In genomic region chr8:12897815-12898214, GRCm38 (mm10) we compare ENCODE assay signal across 12 mouse cellular contexts. TPM values are rescaled to one million over a fixed set of nuclear protein-coding genes. Genes with fewer than 3 reads are reported as not detected.
DNase-seq lines count a peak whose midpoint lies in the region; ATAC-seq lines count a peak whose summit lies in the region.
"Had no signal": no experiment of that assay in that cellular context is flagged by ENCODE, and none has a peak within 500 bp of the region (broad histone marks: within the 10 kb centered on the region; RNA-seq: fewer than 3 reads in every experiment).

No protein-coding gene starts in this region.

- H3K4me1 ChIP-seq in hindbrain, embryonic 10.5 days (replicated peaks): peaks cover 48% of the 10 kb centered on the region
- H3K4me1 ChIP-seq in hindbrain, embryonic 11.5 days (replicated peaks; ENCODE audit: control insufficient read depth, insufficient read depth, low read length): no peaks in the 10 kb centered on the region
- peaks cover 6% of the 10 kb centered on the region; the same call in 1 of the 2 replicates for H3K4me1 ChIP-seq in intestine, embryonic 15.5 days (replicated peaks)
- peaks cover 6% of the 10 kb centered on the region for H3K4me1 ChIP-seq in neural tube, embryonic 15.5 days
- H3K4me1 ChIP-seq in forebrain, embryonic 13.5 days: peaks cover 5% of the 10 kb centered on the region; the same call in 1 of the 2 replicates
- H3K4me1 ChIP-seq: liver, embryonic 13.5 days had no signal

- 71% methylated on average over 9 of the region's 9 CpGs for WGBS in hindbrain, embryonic 10.5 days
- 68% methylated on average over 9 of the region's 9 CpGs for WGBS in hindbrain, embryonic 11.5 days
- WGBS in intestine, embryonic 15.5 days: 19% methylated on average over 9 of the region's 9 CpGs
- 72% methylated on average over 9 of the region's 9 CpGs for WGBS in neural tube, embryonic 15.5 days
- WGBS in forebrain, embryonic 13.5 days: 75% methylated on average over 9 of the region's 9 CpGs

- H3K27ac ChIP-seq in hindbrain, embryonic 10.5 days: 0 out of 2 replicates have a peak overlapping the region, but pooled peaks have one; percentile 23
- no peak overlapping the region for H3K27ac ChIP-seq in hindbrain, embryonic 11.5 days (ENCODE audit: low read depth, low read length)
- H3K27ac ChIP-seq in intestine, embryonic 15.5 days: no peak overlapping the region
- no peak overlapping the region for H3K27ac ChIP-seq in neural tube, embryonic 15.5 days (replicated peaks)
- no peak overlapping the region for H3K27ac ChIP-seq in forebrain, embryonic 13.5 days
- H3K27ac ChIP-seq: hindbrain, embryonic 12.5 days; liver, embryonic 13.5 days had no signal

- peaks cover 35% of the 10 kb centered on the region for H3K36me3 ChIP-seq in hindbrain, embryonic 10.5 days
- no peaks in the 10 kb centered on the region for H3K36me3 ChIP-seq in hindbrain, embryonic 11.5 days (ENCODE audit: control insufficient read depth, insufficient read depth, low read length)
- no peaks in the 10 kb centered on the region for H3K36me3 ChIP-seq in intestine, embryonic 15.5 days
- H3K36me3 ChIP-seq in neural tube, embryonic 15.5 days: no peaks in the 10 kb centered on the region
- peaks cover 24% of the 10 kb centered on the region for H3K36me3 ChIP-seq in forebrain, embryonic 13.5 days (ENCODE audit: poor library complexity, severe bottlenecking)
- H3K36me3 ChIP-seq: hindbrain, embryonic 12.5 days; liver, embryonic 13.5 days had no signal

- H3K4me3 ChIP-seq in hindbrain, embryonic 10.5 days: no peak overlapping the region
- H3K4me3 ChIP-seq in hindbrain, embryonic 11.5 days (ENCODE audit: low read depth, low read length): no peak overlapping the region
- H3K4me3 ChIP-seq in intestine, embryonic 15.5 days (replicated peaks): no peak overlapping the region
- H3K4me3 ChIP-seq in neural tube, embryonic 15.5 days (replicated peaks): no peak overlapping the region
- H3K4me3 ChIP-seq in forebrain, embryonic 13.5 days: no peak overlapping the region
- H3K4me3 ChIP-seq: hindbrain, embryonic 12.5 days; liver, embryonic 13.5 days had no signal

- H3K4me2 ChIP-seq in hindbrain, embryonic 11.5 days (replicated peaks; ENCODE audit: low read depth, low read length): no peak overlapping the region
- H3K4me2 ChIP-seq in intestine, embryonic 15.5 days (replicated peaks): peak overlapping the region; percentile 27; the same call in 1 of the 2 replicates
- no peak overlapping the region for H3K4me2 ChIP-seq in neural tube, embryonic 15.5 days
- no peak overlapping the region for H3K4me2 ChIP-seq in forebrain, embryonic 13.5 days
- H3K4me2 ChIP-seq: hindbrain, embryonic 12.5 days; liver, embryonic 13.5 days; midbrain, embryonic 11.5 days had no signal

- no peak for DNase-seq in hindbrain, embryonic 10.5 days (ENCODE audit: low spot score)
- DNase-seq in hindbrain, embryonic 11.5 days (ENCODE audit: low spot score): no peak
- peak; percentile 68 for DNase-seq in heart, adult 8-10 months (ENCODE audit: low spot score)
- peak; percentile 49 to 82 for DNase-seq in kidney, postnatal 25 days
- DNase-seq: liver, embryonic 13.5 days; thymus, postnatal 14 days had no signal

- H3K27me3 ChIP-seq in hindbrain, embryonic 10.5 days (ENCODE audit: insufficient read depth, poor library complexity, severe bottlenecking): no peaks in the 10 kb centered on the region
- no peaks in the 10 kb centered on the region for H3K27me3 ChIP-seq in hindbrain, embryonic 11.5 days (ENCODE audit: control insufficient read depth, insufficient read depth, low read length)
- no peaks in the 10 kb centered on the region for H3K27me3 ChIP-seq in intestine, embryonic 15.5 days (replicated peaks)
- H3K27me3 ChIP-seq in neural tube, embryonic 15.5 days (replicated peaks): no peaks in the 10 kb centered on the region
- no peaks in the 10 kb centered on the region for H3K27me3 ChIP-seq in forebrain, embryonic 13.5 days
- H3K27me3 ChIP-seq: hindbrain, embryonic 12.5 days had no signal

- H3K9me3 ChIP-seq in hindbrain, embryonic 10.5 days: no peaks in the 10 kb centered on the region
- H3K9me3 ChIP-seq in hindbrain, embryonic 11.5 days (ENCODE audit: control insufficient read depth, low read length): no peaks in the 10 kb centered on the region
- H3K9me3 ChIP-seq in intestine, embryonic 15.5 days: no peaks in the 10 kb centered on the region
- H3K9me3 ChIP-seq in neural tube, embryonic 15.5 days (replicated peaks): no peaks in the 10 kb centered on the region
- H3K9me3 ChIP-seq in forebrain, embryonic 13.5 days (replicated peaks): no peaks in the 10 kb centered on the region
- H3K9me3 ChIP-seq: hindbrain, embryonic 12.5 days; liver, embryonic 13.5 days had no signal

- no peak overlapping the region for H3K9ac ChIP-seq in hindbrain, embryonic 11.5 days (ENCODE audit: low read depth, low read length)
- H3K9ac ChIP-seq in intestine, embryonic 15.5 days: no peak overlapping the region
- H3K9ac ChIP-seq in neural tube, embryonic 15.5 days (replicated peaks): no peak overlapping the region
- no peak overlapping the region for H3K9ac ChIP-seq in forebrain, embryonic 13.5 days
- H3K9ac ChIP-seq: hindbrain, embryonic 12.5 days; liver, embryonic 13.5 days had no signal

- no peak for ATAC-seq in hindbrain, embryonic 11.5 days (ENCODE audit: low FRiP score)
- peak; percentile 61 for ATAC-seq in intestine, embryonic 15.5 days
- ATAC-seq in neural tube, embryonic 15.5 days (ENCODE audit: low FRiP score): no peak
- no peak for ATAC-seq in forebrain, embryonic 13.5 days
- ATAC-seq: CD4-positive, CD25-positive, alpha-beta regulatory T cell, adult 4 months had no signal

RNA-seq across cellular contexts. Expression of gene Mcf2l, which starts 24.2 kb away (rescaled TPM):
- 31.5 and 46.4 TPM in 2 replicates for polyA plus RNA-seq in hindbrain, embryonic 10.5 days (2016; fragmentation: Nextera tagmentation; extraction: Ambion mirVana)
- polyA plus RNA-seq in hindbrain, embryonic 11.5 days (2014; fragmentation: Nextera tagmentation; extraction: Ambion mirVana): 51.0 and 54.4 TPM in 2 replicates
- total RNA-seq in heart, adult 8-10 months (2022): 10 to 100 TPM; 55.6 to 85.0 (median 65.1) TPM
- polyA plus RNA-seq in intestine, embryonic 15.5 days (2015; fragmentation: Nextera tagmentation; extraction: Ambion mirVana): 13.1 and 13.7 TPM in 2 replicates
- 104 and 120 TPM in 2 replicates for polyA plus RNA-seq in neural tube, embryonic 15.5 days (2015; fragmentation: Nextera tagmentation; extraction: Ambion mirVana)
- 80.3 and 99.0 TPM in 2 replicates for polyA plus RNA-seq in forebrain, embryonic 13.5 days (2015; fragmentation: Nextera tagmentation; extraction: Ambion mirVana)

Comparison
In these comparisons a context has a peak if more than half of its experiments do, and no peak if none do; other contexts are left out.
1. DNase-seq: peak in heart, adult 8-10 months (single experiment) and kidney, postnatal 25 days (2 of 2); none in hindbrain, embryonic 10.5 days (single experiment) and hindbrain, embryonic 11.5 days (single experiment).